Mouse (Mus musculus) lung, embryonic 14.5 days (tissue): ENCODE results near the gene Hsd17b12. TPM values are rescaled to one million over a fixed set of nuclear protein-coding genes. Genes with fewer than 3 reads are reported as not detected.

Source experiments
- ATAC-seq: fragments of 200-750 bp; cut with Nextera tagmentation; 2 replicates; pipeline ENCODE4 v1.8.0; 2017; ENCODE audit warnings: mild to moderate bottlenecking, moderate TSS enrichment, moderate library complexity; ENCODE audit not compliant: insufficient read depth
- DNase-seq: peaks from one replicate; pipeline ENCODE4 v3.0.0-alpha.2; 2015
- H3K27ac ChIP-seq: fragments of 300-500 bp; sonication (generic); 2 replicates; pipeline ENCODE4 v1.5.1; 2014; ENCODE audit warnings: low read depth, mild to moderate bottlenecking, moderate library complexity
- H3K27me3 ChIP-seq: fragments of 300-500 bp; sonication (generic); 2 replicates; pipeline ENCODE4 v1.6.1; 2014; ENCODE audit warnings: low read length, control low read depth; ENCODE audit not compliant: insufficient read depth
- H3K36me3 ChIP-seq: fragments of 300-500 bp; sonication (generic); 2 replicates; pipeline ENCODE4 v1.6.1; 2014; ENCODE audit warnings: control low read depth; ENCODE audit not compliant: insufficient read depth
- H3K4me1 ChIP-seq: fragments of 300-500 bp; sonication (generic); 2 replicates; pipeline ENCODE4 v1.6.1; 2014; ENCODE audit warnings: antibody characterized with exemption, control low read depth; ENCODE audit not compliant: insufficient read depth
- H3K4me2 ChIP-seq: fragments of 300-500 bp; sonication (generic); 2 replicates; pipeline ENCODE4 v1.6.1; 2014; ENCODE audit warnings: mild to moderate bottlenecking
- H3K4me3 ChIP-seq: fragments of 300-500 bp; sonication (generic); 2 replicates; pipeline ENCODE4 v1.5.1; 2014; ENCODE audit warnings: low read depth, low read length
- H3K9ac ChIP-seq: fragments of 300-500 bp; sonication (generic); 2 replicates; pipeline ENCODE4 v1.6.1; 2014
- H3K9me3 ChIP-seq: fragments of 300-500 bp; sonication (generic); 2 replicates; pipeline ENCODE4 v1.6.1; 2016; ENCODE audit warnings: low read depth, low read length, control low read depth
- CTCF ChIP-seq: IDR thresholded peaks from 2 replicates; pipeline ENCODE4 v1.5.1; 2016; ENCODE audit warnings: antibody characterized with exemption, low read depth
- WGBS: fragments of 180-500 bp; shearing (Covaris S2); extraction: QIAGEN DNeasy Blood & Tissue Kit; methylation state at CpG from one replicate; pipeline ENCODE4 v1.1.7; 2014; 5-methylcytosine and 5-hydroxymethylcytosine counted together
- polyA plus RNA-seq: library from polyadenylated mRNA; unstranded; fragments of >200 nt; fragmentation: Nextera tagmentation; extraction: Ambion mirVana; gene quantifications from 2 replicates; pipeline ENCODE4 v1.2.1, GENCODE M21; 2014

The Hsd17b12 gene
- polyA plus RNA-seq, 1 experiment from 2014 or later = 127 TPM

DNA sequence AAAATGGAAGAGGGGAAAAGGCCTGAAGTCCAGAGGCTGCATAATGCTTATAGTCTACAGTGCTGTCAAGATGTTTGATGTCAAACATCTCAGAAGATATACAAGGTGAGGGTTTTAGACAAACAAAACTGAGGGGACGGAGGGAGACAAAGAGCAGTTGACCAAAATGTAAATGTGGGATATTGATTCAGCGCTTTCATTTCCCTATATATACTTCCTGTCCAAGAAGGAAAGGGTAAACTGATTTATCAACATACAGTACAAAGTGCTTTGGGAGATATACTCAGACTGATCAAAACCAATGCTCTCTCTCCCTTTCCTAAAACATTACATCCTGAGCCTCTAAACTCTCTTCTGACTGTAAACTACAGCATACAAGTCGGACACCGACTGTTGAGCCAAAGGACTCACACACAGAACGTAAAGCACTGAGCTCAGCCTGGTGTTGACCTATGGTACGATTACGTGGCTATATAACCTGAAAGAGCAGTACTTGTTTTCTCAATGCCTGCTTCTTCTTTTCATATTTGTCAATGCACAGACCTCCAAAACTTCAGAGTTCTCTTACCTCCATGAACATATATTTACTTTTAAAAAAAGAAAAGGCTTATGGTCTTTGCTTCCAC is 13.1 kb downstream of the Hsd17b12 start:
- no peak for DNase-seq
- WGBS = 77% methylated on average over 7 of the region's 7 CpGs
- no peak overlapping the region for H3K4me3 ChIP-seq
- H3K27me3 ChIP-seq = no peaks in the 10 kb centered on the region
- ATAC-seq = no peak
- no peak overlapping the region for H3K27ac ChIP-seq
- H3K4me1 ChIP-seq = no peaks in the 10 kb centered on the region
- H3K4me2 ChIP-seq = no peak overlapping the region
- no peaks in the 10 kb centered on the region for H3K9me3 ChIP-seq
- no peaks in the 10 kb centered on the region for H3K36me3 ChIP-seq
- H3K9ac ChIP-seq = no peak overlapping the region
- no peak for TF ChIP-seq CTCF

DNA sequence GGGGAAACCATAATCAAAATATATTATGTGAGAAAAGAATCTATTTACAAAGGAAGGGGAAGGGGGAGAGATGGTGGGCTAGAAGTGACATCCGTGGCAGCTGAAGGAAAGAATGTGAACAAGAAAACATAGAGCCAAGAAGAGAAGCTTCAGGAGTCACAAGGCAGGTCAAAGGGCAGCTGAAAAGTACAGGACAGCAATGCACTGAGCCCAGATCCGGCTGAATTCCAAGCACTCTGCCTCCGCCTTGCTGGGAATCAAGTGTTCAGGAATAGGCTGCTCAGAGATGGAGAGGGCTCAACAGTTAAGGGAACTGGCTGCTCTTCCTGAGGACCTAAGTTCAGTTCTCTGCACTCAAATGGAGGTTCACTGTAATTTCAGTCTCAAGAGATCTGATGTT is 16.5 kb downstream of the Hsd17b12 start:
- Histone ChIP-seq H3K27ac (no peak overlapping the region), H3K4me2 (no peak overlapping the region), H3K9me3 (no peaks in the 10 kb centered on the region), H3K4me3 (no peak overlapping the region), H3K4me1 (no peaks in the 10 kb centered on the region), H3K9ac (no peak overlapping the region), H3K36me3 (no peaks in the 10 kb centered on the region), H3K27me3 (no peaks in the 10 kb centered on the region)
- no peak for TF ChIP-seq CTCF
- DNase-seq = peak; percentile 59
- 36% methylated on average over 3 of the region's 3 CpGs for WGBS
- no peak for ATAC-seq

DNA sequence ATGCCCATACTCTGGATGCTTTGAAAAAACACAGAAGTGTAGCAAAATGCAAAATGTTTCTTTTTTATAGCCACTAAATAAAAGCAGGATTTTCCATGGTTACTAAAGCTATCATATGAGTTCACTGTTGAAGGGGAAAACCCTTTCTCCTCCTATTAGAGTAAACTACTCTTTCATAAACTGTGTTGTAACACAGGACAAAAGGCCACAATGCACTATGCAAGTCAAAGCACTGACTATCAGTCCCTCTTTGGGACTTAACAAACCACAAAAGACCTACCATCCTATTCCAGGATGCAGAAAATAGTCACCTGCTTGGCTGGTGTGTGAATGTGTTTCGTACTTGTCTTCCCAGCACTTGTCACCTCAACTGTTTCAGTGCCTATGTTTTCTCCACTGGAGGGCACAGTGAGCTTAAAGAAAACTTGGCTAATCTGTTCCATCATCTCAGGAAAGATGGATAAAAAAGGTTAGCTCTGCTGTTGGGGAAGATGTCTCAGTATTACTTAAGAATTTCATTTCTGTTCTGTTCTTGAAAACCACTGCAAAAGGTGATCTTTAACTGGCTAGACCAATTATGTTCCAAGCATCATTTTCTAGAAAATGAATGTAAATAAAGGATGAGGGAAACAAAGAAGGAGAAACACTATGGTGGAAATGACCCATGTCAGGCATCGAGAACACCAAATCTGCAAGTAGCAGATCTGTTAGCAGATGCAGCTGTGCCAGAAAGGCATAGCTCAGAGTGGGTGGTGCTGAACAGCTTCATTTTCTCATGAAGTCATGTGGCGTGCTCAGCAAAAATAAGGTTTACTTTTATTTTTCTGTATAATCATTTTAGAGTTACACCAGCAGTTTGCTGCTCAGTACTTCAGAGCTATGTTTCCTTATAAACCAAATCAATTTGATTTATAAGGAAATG is 19.0 kb downstream of the Hsd17b12 start:
- H3K4me3 ChIP-seq = no peak overlapping the region
- H3K4me1 ChIP-seq = no peaks in the 10 kb centered on the region
- peak; percentile 17; the same call in 1 of the 2 replicates for TF ChIP-seq CTCF
- H3K27me3 ChIP-seq = no peaks in the 10 kb centered on the region
- ATAC-seq (no peak), DNase-seq (no peak)
- H3K4me2 ChIP-seq = no peak overlapping the region
- WGBS = 82% methylated on average over 3 of the region's 3 CpGs
- no peak overlapping the region for H3K27ac ChIP-seq
- H3K36me3 ChIP-seq = no peaks in the 10 kb centered on the region
- no peaks in the 10 kb centered on the region for H3K9me3 ChIP-seq
- no peak overlapping the region for H3K9ac ChIP-seq

DNA sequence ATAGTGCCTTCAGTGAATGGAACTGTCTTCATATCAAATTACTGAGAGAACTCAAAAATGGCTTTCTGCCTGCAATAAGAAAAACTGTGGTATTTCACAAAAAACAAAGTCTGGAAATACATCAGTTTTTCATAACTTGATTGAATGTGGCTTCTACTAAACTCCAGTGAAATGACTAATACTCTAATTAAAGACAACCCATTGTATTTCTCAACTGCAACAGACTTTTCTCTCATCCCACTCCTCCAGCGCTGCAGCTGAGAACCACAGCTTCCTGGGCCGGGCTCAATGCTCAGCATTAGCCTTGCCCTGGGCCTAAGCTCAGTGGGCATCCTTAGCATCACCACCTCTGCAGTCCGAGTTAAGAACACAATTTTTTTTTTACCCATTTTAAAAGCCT is 20.9 kb downstream of the Hsd17b12 start:
- no peaks in the 10 kb centered on the region for H3K9me3 ChIP-seq
- no peak overlapping the region for H3K4me2 ChIP-seq
- 91% methylated on average over 3 of the region's 3 CpGs for WGBS
- TF ChIP-seq CTCF = no peak
- no peaks in the 10 kb centered on the region for H3K36me3 ChIP-seq
- H3K27me3 ChIP-seq = no peaks in the 10 kb centered on the region
- no peak overlapping the region for H3K4me3 ChIP-seq
- ATAC-seq (no peak), DNase-seq (no peak)
- no peak overlapping the region for H3K9ac ChIP-seq
- H3K4me1 ChIP-seq = no peaks in the 10 kb centered on the region
- H3K27ac ChIP-seq = no peak overlapping the region

DNA sequence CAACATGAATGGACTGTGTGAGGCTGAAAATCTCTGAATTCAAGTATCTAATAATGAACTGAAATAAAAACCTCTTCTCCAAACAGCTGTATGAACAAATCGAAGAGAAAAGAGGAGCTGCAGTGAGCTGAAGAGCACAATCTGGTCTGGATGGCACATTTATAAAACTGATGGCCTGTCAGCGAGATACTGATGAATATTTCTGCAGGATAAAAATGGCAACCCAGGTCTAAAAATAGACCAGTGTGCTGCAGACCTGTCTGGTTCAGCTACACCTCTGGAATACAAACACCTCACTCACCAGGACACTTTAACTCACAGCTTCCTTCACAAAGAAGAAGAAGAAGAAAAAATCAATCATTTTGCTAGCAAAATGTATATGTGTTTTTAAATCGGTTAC is 29.3 kb downstream of the Hsd17b12 start:
- DNase-seq = no peak
- Histone ChIP-seq H3K4me3 (no peak overlapping the region), H3K27ac (no peak overlapping the region), H3K9me3 (no peaks in the 10 kb centered on the region), H3K4me2 (no peak overlapping the region), H3K9ac (no peak overlapping the region), H3K36me3 (no peaks in the 10 kb centered on the region), H3K4me1 (no peaks in the 10 kb centered on the region), H3K27me3 (no peaks in the 10 kb centered on the region)
- no peak for TF ChIP-seq CTCF
- ATAC-seq = no peak
- 76% methylated on average over 3 of the region's 3 CpGs for WGBS

DNA sequence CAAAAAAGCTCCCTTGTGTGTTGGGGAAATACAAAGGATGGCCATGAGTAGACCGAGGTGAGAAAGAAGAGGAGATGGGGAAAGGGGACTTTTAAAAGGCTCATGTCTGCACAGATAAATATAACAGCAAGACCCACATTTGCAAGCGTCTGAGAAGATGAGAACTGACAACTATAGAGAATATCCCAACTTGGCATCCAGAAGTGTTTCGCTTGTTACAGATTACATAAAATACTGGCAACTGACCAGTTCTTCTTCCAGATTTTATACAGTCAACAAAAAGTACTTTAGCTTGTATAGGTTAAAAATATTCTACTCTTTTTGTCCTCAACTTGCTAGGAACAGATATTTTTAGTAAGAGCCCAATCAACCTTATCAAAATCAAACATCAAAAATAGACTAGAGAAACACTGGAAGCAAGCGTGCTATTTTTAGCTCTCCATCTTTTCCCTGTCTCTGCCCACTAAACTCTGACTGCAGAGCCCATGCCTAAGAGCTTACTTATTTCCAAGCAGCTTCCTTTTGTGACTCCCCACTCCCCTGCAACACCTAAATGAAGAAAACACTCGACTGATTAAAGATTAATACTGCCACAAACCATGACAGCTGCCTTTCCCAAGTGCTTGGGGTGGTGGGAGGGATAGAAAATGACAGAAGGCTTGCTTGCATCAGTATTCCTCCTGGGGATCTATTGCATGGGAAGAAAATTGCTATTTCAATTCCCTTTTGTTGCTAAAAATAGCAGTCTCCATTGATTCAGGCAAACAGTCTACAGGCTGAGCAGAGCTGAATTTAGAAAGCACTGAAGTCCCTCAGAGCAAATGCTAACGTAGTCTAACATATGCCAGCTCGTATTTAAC is 35.4 kb downstream of the Hsd17b12 start:
- Histone ChIP-seq H3K4me2 (peak overlapping the region; percentile 36; the same call in 1 of the 2 replicates), H3K27ac (peak overlapping the region; percentile 80), H3K27me3 (no peaks in the 10 kb centered on the region), H3K4me1 (peaks cover 7% of the 10 kb centered on the region; the same call in 1 of the 2 replicates), H3K4me3 (no peak overlapping the region), H3K9me3 (no peaks in the 10 kb centered on the region), H3K36me3 (no peaks in the 10 kb centered on the region), H3K9ac (no peak overlapping the region)
- no peak for TF ChIP-seq CTCF
- ATAC-seq (no peak; the same call in 1 of the 2 replicates), DNase-seq (peak; percentile 55)
- 28% methylated on average over 7 of the region's 7 CpGs for WGBS
